In genomic region chr2:136981062-136981879, GRCm38 (mm10) we compare ENCODE assay signal across 11 mouse cellular contexts.
DNase-seq lines count a peak whose midpoint lies in the region; ATAC-seq and TF ChIP-seq lines count a peak whose summit lies in the region.
"Had no signal": no experiment of that assay in that cellular context is flagged by ENCODE, and none has a peak within 500 bp of the region (broad histone marks: within the 10 kb centered on the region; RNA-seq: fewer than 3 reads in every experiment).

No protein-coding gene starts in this region.

- no peaks in the 10 kb centered on the region for H3K9me3 ChIP-seq in embryonic facial prominence, embryonic 10.5 days
- H3K9me3 ChIP-seq in embryonic facial prominence, embryonic 14.5 days (ENCODE audit: control insufficient read depth, low read length), result no peaks in the 10 kb centered on the region
- no peaks in the 10 kb centered on the region for H3K9me3 ChIP-seq in hindbrain, embryonic 13.5 days
- H3K9me3 ChIP-seq in midbrain, postnatal 0 days (ENCODE audit: low read length), result no peaks in the 10 kb centered on the region
- H3K9me3 ChIP-seq: embryonic facial prominence, embryonic 15.5 days had no signal

- intact Hi-C loops in heart, postnatal 10 days (cut with DNase I), result loop anchor here (5.0 to 10.0 kb wide), 2 partner anchors 64 to 486 kb away; no protein-coding TSS in a partner anchor

- no peak overlapping the region for H3K4me2 ChIP-seq in embryonic facial prominence, embryonic 14.5 days (ENCODE audit: low read depth, low read length)
- H3K4me2 ChIP-seq in hindbrain, embryonic 13.5 days, result no peak overlapping the region
- H3K4me2 ChIP-seq in midbrain, postnatal 0 days (ENCODE audit: low read depth, low read length, poor library complexity, severe bottlenecking), result no peak overlapping the region
- H3K4me2 ChIP-seq: embryonic facial prominence, embryonic 15.5 days had no signal

- no peak overlapping the region for H3K4me3 ChIP-seq in embryonic facial prominence, embryonic 10.5 days
- H3K4me3 ChIP-seq in embryonic facial prominence, embryonic 14.5 days (ENCODE audit: low read depth, low read length), result no peak overlapping the region
- H3K4me3 ChIP-seq in hindbrain, embryonic 13.5 days, result no peak overlapping the region
- no peak overlapping the region for H3K4me3 ChIP-seq in midbrain, postnatal 0 days (ENCODE audit: low read depth, low read length)
- H3K4me3 ChIP-seq: embryonic facial prominence, embryonic 15.5 days; myocyte had no signal

- H3K27ac ChIP-seq in embryonic facial prominence, embryonic 10.5 days (replicated peaks), result peak overlapping the region; percentile 40; the same call in 1 of the 2 replicates
- H3K27ac ChIP-seq in embryonic facial prominence, embryonic 14.5 days (replicated peaks; ENCODE audit: low read depth, low read length), result no peak overlapping the region
- H3K27ac ChIP-seq in hindbrain, embryonic 13.5 days, result peak overlapping the region; percentile 45; the same call in 1 of the 2 replicates
- H3K27ac ChIP-seq in midbrain, postnatal 0 days (ENCODE audit: low read depth, low read length), result no peak overlapping the region
- H3K27ac ChIP-seq: embryonic facial prominence, embryonic 15.5 days had no signal

- 53% methylated on average over 10 of the region's 10 CpGs for WGBS in embryonic facial prominence, embryonic 10.5 days
- WGBS in embryonic facial prominence, embryonic 14.5 days, result 56% methylated on average over 10 of the region's 10 CpGs
- WGBS in hindbrain, embryonic 13.5 days, result 30% methylated on average over 10 of the region's 10 CpGs
- WGBS in midbrain, postnatal 0 days, result 26% methylated on average over 10 of the region's 10 CpGs

- no peak overlapping the region; the same call in 1 of the 2 replicates for H3K9ac ChIP-seq in embryonic facial prominence, embryonic 14.5 days (ENCODE audit: low read depth, low read length)
- no peak overlapping the region for H3K9ac ChIP-seq in hindbrain, embryonic 13.5 days
- H3K9ac ChIP-seq in midbrain, postnatal 0 days (replicated peaks; ENCODE audit: low read length, poor library complexity, severe bottlenecking), result no peak overlapping the region
- H3K9ac ChIP-seq: embryonic facial prominence, embryonic 15.5 days had no signal

- H3K4me1 ChIP-seq in embryonic facial prominence, embryonic 10.5 days, result peaks cover 12% of the 10 kb centered on the region
- H3K4me1 ChIP-seq in embryonic facial prominence, embryonic 14.5 days (ENCODE audit: control insufficient read depth, insufficient read depth, low read length), result peaks cover 7% of the 10 kb centered on the region; the same call in 1 of the 2 replicates
- peaks cover 11% of the 10 kb centered on the region for H3K4me1 ChIP-seq in hindbrain, embryonic 13.5 days (replicated peaks)
- no peaks in the 10 kb centered on the region for H3K4me1 ChIP-seq in midbrain, postnatal 0 days (ENCODE audit: insufficient read depth, low read length)

- DNase-seq in embryonic facial prominence, embryonic 10.5 days (ENCODE audit: low spot score), result no peak
- no peak for DNase-seq in embryonic facial prominence, embryonic 14.5 days (ENCODE audit: low spot score)
- DNase-seq in midbrain, postnatal 0 days (ENCODE audit: low spot score), result peak; percentile 24
- no peak for DNase-seq in lung, postnatal 4 days
- no peak for DNase-seq in ovary, postnatal 14 days (ENCODE audit: low spot score)
- DNase-seq in heart, postnatal 10 days, result no peak
- DNase-seq: adrenal gland, postnatal 10 days; lung, postnatal 14 days had no signal

- no peaks in the 10 kb centered on the region; the same call in 1 of the 2 replicates for H3K27me3 ChIP-seq in embryonic facial prominence, embryonic 10.5 days (replicated peaks; ENCODE audit: low read depth, poor library complexity, severe bottlenecking)
- H3K27me3 ChIP-seq in embryonic facial prominence, embryonic 14.5 days (replicated peaks; ENCODE audit: control insufficient read depth, insufficient read depth, low read length), result no peaks in the 10 kb centered on the region
- no peaks in the 10 kb centered on the region for H3K27me3 ChIP-seq in hindbrain, embryonic 13.5 days
- no peaks in the 10 kb centered on the region for H3K27me3 ChIP-seq in midbrain, postnatal 0 days (ENCODE audit: insufficient read depth, low read length)
- H3K27me3 ChIP-seq: embryonic facial prominence, embryonic 15.5 days had no signal

- TF ChIP-seq CTCF in midbrain, postnatal 0 days (IDR thresholded peaks at IDR 0.05), result no peak

- no peaks in the 10 kb centered on the region for H3K36me3 ChIP-seq in embryonic facial prominence, embryonic 10.5 days (replicated peaks)
- H3K36me3 ChIP-seq in embryonic facial prominence, embryonic 14.5 days (ENCODE audit: control insufficient read depth, insufficient read depth, low read length), result no peaks in the 10 kb centered on the region
- H3K36me3 ChIP-seq in hindbrain, embryonic 13.5 days, result no peaks in the 10 kb centered on the region
- no peaks in the 10 kb centered on the region for H3K36me3 ChIP-seq in midbrain, postnatal 0 days (ENCODE audit: insufficient read depth, low read length)
- H3K36me3 ChIP-seq: embryonic facial prominence, embryonic 15.5 days had no signal

- ATAC-seq in embryonic facial prominence, embryonic 14.5 days (ENCODE audit: low read depth), result 0 out of 2 replicates have a peak, but pooled peaks have one; percentile 12
- ATAC-seq in hindbrain, embryonic 13.5 days (ENCODE audit: low FRiP score), result peak; percentile 62; the same call in 1 of the 2 replicates
- ATAC-seq in midbrain, postnatal 0 days (ENCODE audit: low FRiP score), result peak; percentile 49

Comparison
In these comparisons a context has a peak if more than half of its experiments do, and no peak if none do; other contexts are left out.
1. H3K27ac ChIP-seq: peak in embryonic facial prominence, embryonic 10.5 days (single experiment) and hindbrain, embryonic 13.5 days (single experiment); none in embryonic facial prominence, embryonic 14.5 days (single experiment) and midbrain, postnatal 0 days (single experiment).
2. ATAC-seq: peak in every context shown above with its lines; median percentile 62 in hindbrain, embryonic 13.5 days; 49 in midbrain, postnatal 0 days; 12 in embryonic facial prominence, embryonic 14.5 days.